Mouse (Mus musculus) cortical plate, adult 2 months (tissue): ENCODE data around the gene Col18a1. TPM values are rescaled to one million over a fixed set of nuclear protein-coding genes. Genes with fewer than 3 reads are reported as not detected.
A peak's percentile ranks its signal among the peaks of the same experiment; 100 is the strongest.

ENCODE experiments used
- H3K27ac ChIP-seq: fragments of 200-500 bp; 2 replicates; pipeline ENCODE4 v1.5.1; 2012; ENCODE audit warnings: low read length, control low read depth, inconsistent platforms; ENCODE audit not compliant: insufficient read depth
- H3K4me1 ChIP-seq: fragments of 200-500 bp; 2 replicates; pipeline ENCODE4 v1.6.1; 2011; ENCODE audit warnings: low read length; ENCODE audit not compliant: control insufficient read depth, insufficient read depth
- H3K4me3 ChIP-seq: fragments of 200-500 bp; 2 replicates; pipeline ENCODE4 v1.5.1; 2011; ENCODE audit warnings: mild to moderate bottlenecking, low read length, control low read depth; ENCODE audit not compliant: insufficient read depth
- CTCF ChIP-seq: fragments of 200-500 bp; IDR thresholded peaks from 2 replicates; pipeline ENCODE4 v1.5.1; 2011; ENCODE audit warnings: mild to moderate bottlenecking, control low read depth, low read length; ENCODE audit not compliant: insufficient read depth; ENCODE audit errors: extremely low read depth
- POLR2A ChIP-seq: fragments of 200-500 bp; IDR thresholded peaks from 2 replicates; pipeline ENCODE4 v1.6.1; 2011; ENCODE audit warnings: mild to moderate bottlenecking, low read length, control low read depth; ENCODE audit not compliant: insufficient read depth; ENCODE audit errors: extremely low read depth
- polyA plus RNA-seq: library from polyadenylated mRNA; depleted of rRNA; stranded (reverse); fragments of >200 nt; gene quantifications from 2 replicates; pipeline ENCODE4 v1.2.3, GENCODE M21; 2012

Col18a1 gene
- polyA plus RNA-seq, 1 experiment: 2.7 TPM

DNA sequence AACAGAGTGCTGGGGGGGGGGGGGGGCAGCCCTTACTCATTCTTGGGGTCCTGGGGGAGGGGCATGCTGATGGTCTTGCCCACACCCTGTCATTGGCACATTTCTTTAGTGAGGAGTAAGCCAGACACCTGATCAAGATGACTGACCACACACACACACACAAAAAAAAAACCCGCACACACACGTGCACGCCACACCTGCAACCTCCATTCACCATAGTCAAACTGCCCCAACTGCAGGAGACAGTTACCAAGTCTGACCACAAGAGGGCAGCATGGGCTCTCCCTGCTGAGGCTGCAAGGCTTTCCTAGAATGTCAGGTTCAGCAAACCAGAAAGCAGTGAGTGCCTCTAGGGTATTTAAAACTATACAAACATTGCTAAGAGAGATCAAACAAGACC is 83.9 kb downstream of the Col18a1 start:
- Histone ChIP-seq H3K4me1 (no peaks in the 10 kb centered on the region), H3K27ac (no peak overlapping the region), H3K4me3 (no peak overlapping the region)
- TF ChIP-seq CTCF (peak; percentile 99), POLR2A (no peak)

DNA sequence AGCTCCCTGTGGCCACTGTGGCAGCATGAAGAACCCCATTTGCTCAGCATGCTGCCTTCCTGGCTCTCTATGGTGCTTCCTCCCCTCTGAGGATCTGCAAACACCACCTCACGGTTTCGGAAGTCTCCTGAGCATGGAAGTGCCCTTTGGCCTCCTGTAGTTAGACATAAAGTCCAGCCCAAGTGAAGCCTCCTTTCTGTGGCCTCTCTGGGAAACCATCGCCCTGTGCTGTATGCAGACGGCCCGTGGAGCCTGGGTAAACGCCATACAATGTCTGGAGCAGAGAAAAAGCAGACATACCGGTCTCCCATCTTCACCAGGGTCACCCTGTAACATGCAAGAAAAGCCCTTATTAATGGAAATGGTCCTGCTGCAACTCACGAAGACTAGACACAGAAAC is 87.4 kb downstream of the Col18a1 start:
- H3K27ac ChIP-seq: no peak overlapping the region
- no peak overlapping the region for H3K4me3 ChIP-seq
- no peaks in the 10 kb centered on the region for H3K4me1 ChIP-seq
- TF ChIP-seq POLR2A (no peak), CTCF (no peak)

DNA sequence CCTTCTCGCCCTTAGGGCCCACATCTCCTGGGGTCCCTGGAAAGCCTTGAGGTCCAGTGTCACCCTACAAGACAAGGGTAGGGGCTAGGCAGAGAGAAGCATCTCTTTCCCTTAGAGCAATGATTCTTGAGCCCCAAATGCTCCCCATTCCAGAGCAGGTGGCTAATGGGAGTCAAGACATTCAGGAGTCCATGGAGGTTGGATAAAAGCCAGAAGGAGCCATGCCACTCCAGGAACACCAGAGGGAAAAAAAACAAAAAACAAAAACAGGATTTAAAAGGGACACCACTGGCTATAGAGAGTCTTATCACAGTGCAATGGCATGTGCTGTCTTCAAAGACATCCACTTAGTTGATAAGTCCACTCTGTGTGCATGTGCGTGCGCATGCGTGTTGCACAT is 87.9 kb downstream of the Col18a1 start:
- H3K4me3 ChIP-seq: no peak overlapping the region
- no peaks in the 10 kb centered on the region for H3K4me1 ChIP-seq
- H3K27ac ChIP-seq: no peak overlapping the region
- TF ChIP-seq CTCF (no peak), POLR2A (no peak)

DNA sequence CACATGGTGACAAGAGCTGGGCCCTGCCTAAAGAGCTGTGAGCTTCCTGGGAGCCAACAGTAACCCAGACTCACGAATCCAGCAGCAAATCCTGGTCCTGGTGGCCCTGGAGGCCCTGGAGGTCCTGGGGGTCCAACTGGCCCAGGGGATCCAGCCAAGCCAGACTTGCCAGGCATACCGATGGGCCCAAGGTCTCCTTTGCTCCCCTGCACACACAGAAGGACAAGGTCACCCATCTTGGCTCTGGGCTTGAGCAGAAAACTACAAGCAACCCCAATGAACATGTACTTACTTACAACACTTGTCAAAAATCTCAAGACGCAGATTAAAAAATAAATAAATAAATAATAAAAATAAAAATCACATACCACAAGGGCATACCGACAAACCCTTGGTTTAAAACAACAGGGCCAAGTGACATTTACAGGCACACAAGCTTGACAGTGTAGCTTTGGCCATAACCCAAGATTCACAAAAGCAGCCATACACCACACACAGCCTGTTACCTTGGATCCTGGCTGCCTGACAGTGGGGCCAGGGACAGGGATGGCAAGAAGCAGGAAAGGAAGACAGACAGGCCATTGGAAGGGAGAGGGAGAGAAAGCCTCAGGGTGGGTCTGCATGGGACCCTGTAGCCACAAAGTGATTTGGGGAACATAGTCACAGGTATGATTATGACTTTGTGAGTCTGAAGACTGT is 91.9 kb downstream of the Col18a1 start:
- TF ChIP-seq POLR2A: no peak
- TF ChIP-seq CTCF: no peak
- no peak overlapping the region for H3K4me3 ChIP-seq
- H3K4me1 ChIP-seq: no peaks in the 10 kb centered on the region
- H3K27ac ChIP-seq: no peak overlapping the region

DNA sequence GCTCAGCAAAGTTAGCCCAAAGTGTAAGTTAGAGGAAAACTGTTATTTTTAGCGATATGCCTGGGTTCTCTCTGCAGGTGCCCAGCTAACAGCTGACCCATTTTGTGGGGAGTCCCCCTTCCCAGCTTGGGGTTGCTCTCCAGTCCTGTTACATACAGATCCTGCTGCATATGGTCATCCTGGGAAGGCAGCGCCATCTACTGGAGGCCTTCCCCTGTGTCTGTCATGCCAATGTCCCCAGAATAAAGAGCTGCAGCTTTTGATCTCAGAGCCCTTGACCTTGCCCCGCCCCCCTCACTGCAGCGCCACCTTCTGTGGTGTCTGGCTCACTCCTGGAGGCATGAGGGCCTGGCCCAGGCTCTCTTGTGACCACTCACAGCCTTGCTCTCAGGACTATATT is 96.3 kb downstream of the Col18a1 start:
- no peaks in the 10 kb centered on the region for H3K4me1 ChIP-seq
- TF ChIP-seq CTCF: peak; percentile 79
- no peak for TF ChIP-seq POLR2A
- H3K27ac ChIP-seq: no peak overlapping the region
- no peak overlapping the region for H3K4me3 ChIP-seq

DNA sequence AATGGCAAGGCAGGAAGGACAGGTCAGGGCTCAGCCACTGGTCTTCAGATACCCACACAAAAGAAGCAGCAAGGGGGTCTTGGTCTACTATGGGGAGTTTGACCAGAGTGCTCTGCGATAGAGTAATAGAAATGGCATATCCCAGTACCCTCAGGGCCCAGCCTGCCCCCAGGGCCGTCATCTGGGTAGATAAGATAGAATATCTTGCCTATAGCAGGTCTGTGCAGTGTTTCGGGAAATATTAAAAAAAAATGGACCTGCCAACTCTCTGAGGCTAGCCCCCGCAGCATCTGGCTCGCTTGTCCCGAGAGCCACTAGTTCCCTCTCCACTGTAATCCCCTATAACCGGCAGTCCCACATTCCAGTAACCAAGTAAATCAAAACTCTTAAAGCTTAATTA is 97.9 kb downstream of the Col18a1 start:
- no peak overlapping the region for H3K27ac ChIP-seq
- no peaks in the 10 kb centered on the region for H3K4me1 ChIP-seq
- TF ChIP-seq POLR2A: no peak
- H3K4me3 ChIP-seq: no peak overlapping the region

DNA sequence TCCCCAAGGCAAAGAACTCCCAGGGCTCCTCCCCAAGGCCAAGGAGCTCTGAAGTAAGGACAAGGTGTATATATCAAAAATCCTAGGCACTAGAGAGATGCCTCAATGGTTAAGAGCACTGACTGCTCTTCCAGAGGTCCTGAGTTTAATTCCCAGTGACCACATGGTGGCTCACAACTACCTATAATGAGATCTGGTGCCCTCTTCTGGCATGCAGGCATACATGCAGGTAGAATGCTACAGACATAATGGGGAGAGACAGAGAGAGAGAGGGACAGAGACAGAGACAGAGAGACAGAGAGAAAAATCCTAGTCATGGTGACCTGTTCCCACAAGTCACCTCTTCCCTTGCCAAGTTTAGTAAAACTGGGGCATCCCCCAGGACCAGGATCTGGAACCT is 101.7 kb downstream of the Col18a1 start:
- Histone ChIP-seq H3K27ac (no peak overlapping the region), H3K4me1 (no peaks in the 10 kb centered on the region), H3K4me3 (no peak overlapping the region)
- TF ChIP-seq CTCF (no peak), POLR2A (no peak)

DNA sequence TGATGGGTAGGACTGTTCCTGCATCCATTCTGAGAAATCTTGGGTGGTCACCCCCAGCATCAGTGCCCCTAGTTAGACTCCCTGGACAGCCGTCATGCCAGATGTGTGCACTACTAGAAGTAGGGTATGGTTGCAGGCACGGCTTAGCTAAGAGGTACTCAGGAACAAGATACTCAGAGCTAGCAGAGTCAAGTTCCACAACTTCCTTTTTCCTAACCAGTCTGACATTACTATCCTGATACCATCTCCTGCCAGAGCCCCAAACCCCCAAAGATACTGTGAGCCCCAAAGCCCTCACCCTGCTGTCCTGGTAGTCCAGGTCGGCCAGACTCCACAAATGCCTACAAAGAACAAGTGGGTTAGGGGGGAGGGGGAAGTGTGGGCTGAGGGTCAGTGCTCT is 102.1 kb downstream of the Col18a1 start:
- TF ChIP-seq CTCF (no peak), POLR2A (no peak)
- Histone ChIP-seq H3K4me1 (no peaks in the 10 kb centered on the region), H3K27ac (no peak overlapping the region), H3K4me3 (no peak overlapping the region)

DNA sequence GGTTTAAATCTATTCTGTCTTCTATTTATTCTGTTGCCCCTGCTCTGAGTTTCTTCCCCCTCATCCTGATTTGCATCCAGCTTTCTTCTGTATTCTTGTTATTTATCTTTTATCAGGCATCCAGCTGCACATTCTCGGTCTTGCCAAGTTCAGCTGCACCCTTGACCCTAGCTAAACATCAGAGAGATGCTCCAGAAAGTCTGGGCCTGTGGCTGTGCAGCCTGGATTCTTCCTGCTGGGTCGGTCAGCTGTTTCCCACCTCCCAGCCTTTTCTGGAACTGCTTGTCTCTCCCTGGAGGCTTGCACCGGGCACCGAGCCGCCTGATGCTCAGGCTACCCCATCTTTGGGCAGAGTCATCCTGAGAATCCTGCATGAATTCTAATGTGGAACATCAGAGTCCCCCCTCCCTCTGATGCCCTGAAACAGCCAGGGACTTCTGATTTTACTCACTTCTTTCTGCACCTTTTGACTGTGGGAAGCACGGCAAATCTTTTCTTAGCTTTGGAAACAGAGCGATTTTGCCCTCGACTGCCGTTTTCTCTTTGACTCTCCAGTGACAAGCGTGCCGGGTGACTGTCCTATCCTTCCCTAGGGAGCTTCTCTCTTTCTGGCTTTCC is 103.8 kb downstream of the Col18a1 start:
- no peak for TF ChIP-seq POLR2A
- TF ChIP-seq CTCF: no peak
- Histone ChIP-seq H3K4me1 (no peaks in the 10 kb centered on the region), H3K4me3 (no peak overlapping the region), H3K27ac (no peak overlapping the region)

DNA sequence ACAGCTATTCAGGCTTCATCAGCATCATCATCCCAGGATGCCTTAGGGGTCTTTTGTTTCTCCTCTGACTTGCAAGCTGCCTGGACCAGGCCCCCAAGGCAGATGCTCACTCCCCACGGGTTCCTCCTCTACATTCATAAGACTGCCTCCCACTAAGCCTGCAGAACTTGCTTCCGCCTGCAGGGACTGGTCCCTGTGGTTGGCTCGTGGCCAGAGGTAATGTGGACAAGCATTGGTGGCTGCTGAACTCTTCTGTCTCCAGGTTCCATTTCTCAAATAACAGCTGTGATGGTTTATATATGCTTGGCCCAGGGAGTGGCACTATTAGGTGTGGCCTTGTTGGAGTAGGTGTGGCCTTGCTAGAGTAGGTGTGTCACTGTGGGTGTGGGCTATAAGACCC is 104.9 kb downstream of the Col18a1 start:
- Histone ChIP-seq H3K4me3 (no peak overlapping the region), H3K27ac (no peak overlapping the region), H3K4me1 (no peaks in the 10 kb centered on the region)
- TF ChIP-seq CTCF: no peak
- no peak for TF ChIP-seq POLR2A

DNA sequence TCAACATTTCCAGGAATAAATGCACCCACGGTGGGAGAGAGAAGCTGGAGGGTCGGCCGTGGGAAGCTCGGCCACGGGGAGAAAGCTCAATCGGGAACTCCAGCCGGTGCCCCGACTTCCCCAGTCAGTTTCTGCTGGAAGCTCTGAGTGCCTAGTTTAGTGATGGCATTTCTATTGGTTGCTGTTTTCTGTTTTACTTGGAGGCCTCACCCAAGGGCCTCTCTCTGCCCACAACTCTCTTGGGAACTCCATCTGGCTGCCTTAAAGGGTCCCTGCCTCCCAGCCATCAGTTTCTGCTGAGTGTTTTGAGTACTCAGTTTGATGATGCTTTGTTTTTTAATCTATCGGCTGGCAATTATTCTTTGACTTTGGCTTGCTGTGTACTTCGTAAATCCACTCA is 109.6 kb downstream of the Col18a1 start:
- TF ChIP-seq POLR2A (no peak), CTCF (no peak)
- Histone ChIP-seq H3K4me1 (no peaks in the 10 kb centered on the region), H3K4me3 (no peak overlapping the region), H3K27ac (no peak overlapping the region)
